Mouse (Mus musculus) stomach, embryonic 15.5 days (tissue): ENCODE results near the gene Usp45. TPM values are rescaled to one million over a fixed set of nuclear protein-coding genes. Genes with fewer than 3 reads are reported as not detected.
"Not testable (repeated sequence)": the region's sequence is repeated elsewhere in the genome, so short reads cannot be mapped to it uniquely, and the experiment has no call there.

Experiments used
- ATAC-seq: fragments of 200-750 bp; cut with Nextera tagmentation; 2 replicates; pipeline ENCODE4 v1.8.0; 2017; ENCODE audit warnings: low read depth, moderate number of reproducible peaks, moderate TSS enrichment; ENCODE audit not compliant: insufficient read depth, low FRiP score
- H3K27ac ChIP-seq: fragments of 300-500 bp; sonication (generic); 2 replicates; pipeline ENCODE4 v1.5.1; 2015; ENCODE audit warnings: mild to moderate bottlenecking, inconsistent platforms
- H3K27me3 ChIP-seq: fragments of 300-500 bp; sonication (generic); replicated peaks from 2 replicates; pipeline ENCODE4 v1.6.1; 2015; ENCODE audit warnings: inconsistent platforms
- H3K36me3 ChIP-seq: fragments of 300-500 bp; sonication (generic); 2 replicates; pipeline ENCODE4 v1.6.1; 2015; ENCODE audit warnings: inconsistent platforms
- H3K4me1 ChIP-seq: fragments of 300-500 bp; sonication (generic); 2 replicates; pipeline ENCODE4 v1.6.1; 2015; ENCODE audit warnings: inconsistent platforms
- H3K4me2 ChIP-seq: fragments of 300-500 bp; sonication (generic); 2 replicates; pipeline ENCODE4 v1.6.1; 2015; ENCODE audit warnings: mild to moderate bottlenecking, inconsistent platforms
- H3K4me3 ChIP-seq: fragments of 300-500 bp; sonication (generic); replicated peaks from 2 replicates; pipeline ENCODE4 v1.5.1; 2015; ENCODE audit warnings: inconsistent platforms
- H3K9ac ChIP-seq: fragments of 300-500 bp; sonication (generic); 2 replicates; pipeline ENCODE4 v1.6.1; 2015; ENCODE audit warnings: inconsistent platforms
- H3K9me3 ChIP-seq: fragments of 300-500 bp; sonication (generic); 2 replicates; pipeline ENCODE4 v1.6.1; 2016; ENCODE audit warnings: inconsistent platforms
- WGBS: fragments of 180-500 bp; shearing (Covaris S2); methylation state at CpG from one replicate; pipeline ENCODE4 v1.1.7; 2015; 5-methylcytosine and 5-hydroxymethylcytosine counted together
- polyA plus RNA-seq: library from polyadenylated mRNA; unstranded; fragments of >200 nt; fragmentation: Nextera tagmentation; extraction: Ambion mirVana; gene quantifications from 2 replicates; pipeline ENCODE4 v1.2.1, GENCODE M21; 2015

Usp45 gene
- 8.6 and 9.2 TPM in 2 replicates for polyA plus RNA-seq

- Histone ChIP-seq H3K4me2 (peak within 1 kb of the TSS; percentile 71), H3K9ac (peak within 1 kb of the TSS; percentile 31; the same call in 1 of the 2 replicates), H3K36me3 (no peaks in the 10 kb centered on the region), H3K4me1 (0 out of 2 replicates have a peak, but pooled peaks cover 3% of the 10 kb centered on the region), H3K27ac (no peak within 1 kb of the TSS), H3K27me3 (no peaks in the 10 kb centered on the region), H3K9me3 (no peaks in the 10 kb centered on the region), H3K4me3 (peak within 1 kb of the TSS; percentile 55)
- ATAC-seq = peak; percentile 80; the same call in 1 of the 2 replicates
- under 1% methylated on average over 17 of the region's 17 CpGs for WGBS
Measured at GRCm38 (mm10) chr4:21766863-21767304, at the start of gene Usp45, which contains the start of gene Tstd3. Gene Usp45 (plus strand): TSS chr4:21767156. Gene Tstd3 (minus strand): TSS chr4:21767212.

DNA sequence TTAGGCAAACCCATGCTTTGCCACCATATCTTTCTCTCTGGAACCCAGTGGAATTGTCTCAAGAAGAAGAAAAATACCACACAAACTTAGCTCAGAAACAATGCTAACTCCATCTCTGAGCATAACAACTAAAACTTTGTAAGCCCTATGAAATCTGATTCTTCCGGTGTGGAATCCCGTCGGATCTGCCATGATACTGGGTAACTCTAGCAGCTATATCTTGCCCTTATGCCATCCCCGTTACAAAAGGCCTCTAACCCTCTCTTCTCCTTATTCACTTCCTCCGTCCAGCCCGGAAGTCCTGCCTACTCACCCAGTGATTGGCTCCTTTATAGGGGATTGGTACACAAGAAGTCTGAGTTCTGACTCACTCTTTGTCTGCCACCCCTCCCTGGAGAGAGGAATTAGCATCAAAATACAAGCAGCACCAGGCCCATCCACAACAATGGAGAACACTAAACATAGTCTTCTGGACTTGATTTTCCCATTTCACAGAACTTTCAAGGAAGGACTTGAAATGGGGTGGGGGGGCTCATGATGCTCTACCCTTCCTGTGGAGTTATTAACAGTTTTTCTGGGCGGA lies 44.1 kb upstream of the Usp45 start:
- ATAC-seq = no peak
- H3K9ac ChIP-seq = no peak overlapping the region
- no peak overlapping the region for H3K4me3 ChIP-seq
- no peak overlapping the region for H3K4me2 ChIP-seq
- no peaks in the 10 kb centered on the region for H3K27me3 ChIP-seq
- 58% methylated on average over 7 of the region's 7 CpGs for WGBS
- H3K27ac ChIP-seq = no peak overlapping the region
- no peaks in the 10 kb centered on the region for H3K9me3 ChIP-seq
- no peaks in the 10 kb centered on the region for H3K36me3 ChIP-seq
- no peaks in the 10 kb centered on the region for H3K4me1 ChIP-seq

- peak overlapping the region; percentile 90 for H3K4me3 ChIP-seq
- under 1% methylated on average over 22 of the region's 22 CpGs for WGBS
- ATAC-seq = no peak
Measured at GRCm38 (mm10) chr4:21726912-21727614, 39.9 kb upstream of the Usp45 start.

GRCm38 (mm10) chr4:21727615-21728165 lies 39.3 kb upstream of the Usp45 start, which contains the start of gene Ccnc:
Gene Ccnc (plus strand): TSS chr4:21727701.
- H3K4me3 ChIP-seq = peak within 1 kb of the TSS; percentile 90
- peaks cover 3% of the 10 kb centered on the region; the same call in 1 of the 2 replicates for H3K4me1 ChIP-seq
- under 1% methylated on average over 37 of the region's 37 CpGs for WGBS
- ATAC-seq = peak; percentile 100
- H3K9me3 ChIP-seq = no peaks in the 10 kb centered on the region
- peak within 1 kb of the TSS; percentile 86 for H3K27ac ChIP-seq
- H3K27me3 ChIP-seq = no peaks in the 10 kb centered on the region
- no peaks in the 10 kb centered on the region for H3K36me3 ChIP-seq
- peak within 1 kb of the TSS; percentile 72 for H3K4me2 ChIP-seq
- peak within 1 kb of the TSS; percentile 48; the same call in 1 of the 2 replicates for H3K9ac ChIP-seq

More at GRCm38 (mm10) chr4:21726912-21727614, 39.9 kb upstream of the Usp45 start:
- Histone ChIP-seq H3K36me3 (no peaks in the 10 kb centered on the region), H3K27me3 (no peaks in the 10 kb centered on the region), H3K27ac (peak overlapping the region; percentile 86), H3K9me3 (no peaks in the 10 kb centered on the region), H3K4me1 (peaks cover 3% of the 10 kb centered on the region; the same call in 1 of the 2 replicates), H3K4me2 (peak overlapping the region; percentile 72), H3K9ac (no peak overlapping the region)

GRCm38 (mm10) chr4:21739169-21739568 lies 27.8 kb upstream of the Usp45 start:
- H3K27me3 ChIP-seq = no peaks in the 10 kb centered on the region
- no peaks in the 10 kb centered on the region for H3K9me3 ChIP-seq
- no peak overlapping the region for H3K4me3 ChIP-seq
- 75% methylated on average over 4 of the region's 4 CpGs for WGBS
- no peak overlapping the region for H3K9ac ChIP-seq
- H3K27ac ChIP-seq = no peak overlapping the region
- no peak overlapping the region for H3K4me2 ChIP-seq
- no peak for ATAC-seq
- H3K4me1 ChIP-seq = no peaks in the 10 kb centered on the region
- 0 out of 2 replicates have a peak, but pooled peaks cover 4% of the 10 kb centered on the region for H3K36me3 ChIP-seq

DNA sequence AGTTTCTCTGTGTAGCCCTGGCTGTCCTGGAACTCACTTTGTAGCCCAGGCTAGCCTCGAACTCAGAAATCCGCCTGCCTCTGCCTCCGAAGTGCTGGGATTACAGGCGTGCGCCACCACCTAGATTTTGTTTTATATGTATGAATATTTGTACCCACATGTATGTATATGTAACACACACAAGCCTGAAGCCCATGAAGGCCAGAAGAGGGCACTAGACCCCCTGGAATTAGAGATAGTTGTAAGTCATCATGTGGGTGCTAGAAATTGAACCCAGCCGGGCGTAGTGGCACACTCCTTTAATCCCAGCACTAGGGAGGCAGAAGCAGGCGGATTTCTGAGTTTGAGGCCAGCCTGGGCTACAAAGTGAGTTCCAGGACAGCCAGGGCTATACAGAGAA lies 22.8 kb upstream of the Usp45 start:
- not testable (repeated sequence) for H3K4me2 ChIP-seq, H3K36me3 ChIP-seq, H3K9me3 ChIP-seq, H3K27me3 ChIP-seq, H3K27ac ChIP-seq, H3K4me3 ChIP-seq, H3K4me1 ChIP-seq, H3K9ac ChIP-seq, ATAC-seq
- 96% methylated on average over 8 of the region's 8 CpGs for WGBS

DNA sequence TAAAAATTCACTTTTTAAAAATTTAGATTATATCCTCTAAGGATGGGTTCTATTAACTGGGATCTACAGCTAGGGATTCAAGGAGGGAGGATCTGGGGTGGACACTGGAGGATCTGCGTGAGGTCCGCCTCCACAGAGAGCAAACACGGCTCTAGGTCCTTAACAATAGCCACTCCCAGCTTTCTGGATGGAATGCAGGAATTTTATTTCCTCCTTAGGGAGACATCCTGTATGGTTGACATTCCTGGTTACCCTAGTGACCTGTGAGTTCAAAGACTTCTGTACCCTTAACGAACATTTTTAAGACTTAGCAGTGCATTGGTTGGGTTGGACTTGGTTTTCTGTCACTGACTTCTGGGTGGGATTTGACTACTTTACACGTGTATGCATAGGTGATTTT lies 21.2 kb upstream of the Usp45 start:
- WGBS = 68% methylated on average over 5 of the region's 5 CpGs
- ATAC-seq = no peak

DNA sequence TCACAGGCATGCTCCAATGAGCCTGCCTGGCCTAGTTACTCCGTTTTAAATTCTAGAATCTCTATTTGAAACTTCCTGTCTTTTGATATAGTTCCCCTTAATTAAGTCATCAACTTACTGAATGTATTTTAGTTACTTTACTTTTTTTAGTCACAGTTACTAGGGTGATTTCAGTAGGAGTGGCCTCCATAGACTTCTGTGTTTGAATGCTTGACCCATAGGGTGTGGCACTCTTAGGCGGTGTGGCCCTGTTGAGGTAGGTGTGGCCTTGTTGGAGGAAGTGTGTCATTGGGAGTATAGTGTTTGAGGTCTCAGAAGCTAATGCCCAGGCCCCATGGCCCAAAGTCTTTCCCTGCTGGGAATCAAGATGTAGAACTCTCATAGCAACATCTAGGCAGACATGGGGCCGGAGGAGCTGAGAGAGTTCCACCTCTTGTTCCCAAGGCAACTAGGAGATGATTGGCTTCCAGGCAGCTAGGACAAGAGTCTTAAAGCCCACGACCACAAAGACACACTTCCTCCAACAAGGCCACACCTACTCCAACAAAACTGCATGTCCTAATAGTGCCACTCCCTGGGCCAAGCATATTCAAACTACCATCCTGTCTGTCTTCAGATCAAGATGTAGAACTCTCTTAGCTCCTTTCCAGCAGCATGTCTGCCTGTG lies 11.7 kb upstream of the Usp45 start:
- no peak overlapping the region for H3K27ac ChIP-seq
- H3K9ac ChIP-seq = no peak overlapping the region
- H3K27me3 ChIP-seq = no peaks in the 10 kb centered on the region
- no peak for ATAC-seq
- H3K36me3 ChIP-seq = no peaks in the 10 kb centered on the region
- H3K4me2 ChIP-seq = no peak overlapping the region
- 63% methylated on average over 4 of the region's 4 CpGs for WGBS
- no peak overlapping the region for H3K4me3 ChIP-seq
- no peaks in the 10 kb centered on the region for H3K9me3 ChIP-seq
- no peaks in the 10 kb centered on the region for H3K4me1 ChIP-seq

More for the DNA sequence above, 21.2 kb upstream of the Usp45 start:
- no peaks in the 10 kb centered on the region; the same call in 1 of the 2 replicates for H3K36me3 ChIP-seq
- no peak overlapping the region for H3K4me2 ChIP-seq
- H3K27ac ChIP-seq = no peak overlapping the region
- no peaks in the 10 kb centered on the region for H3K4me1 ChIP-seq
- no peaks in the 10 kb centered on the region for H3K27me3 ChIP-seq
- no peak overlapping the region for H3K9ac ChIP-seq
- no peak overlapping the region for H3K4me3 ChIP-seq
- H3K9me3 ChIP-seq = no peaks in the 10 kb centered on the region

DNA sequence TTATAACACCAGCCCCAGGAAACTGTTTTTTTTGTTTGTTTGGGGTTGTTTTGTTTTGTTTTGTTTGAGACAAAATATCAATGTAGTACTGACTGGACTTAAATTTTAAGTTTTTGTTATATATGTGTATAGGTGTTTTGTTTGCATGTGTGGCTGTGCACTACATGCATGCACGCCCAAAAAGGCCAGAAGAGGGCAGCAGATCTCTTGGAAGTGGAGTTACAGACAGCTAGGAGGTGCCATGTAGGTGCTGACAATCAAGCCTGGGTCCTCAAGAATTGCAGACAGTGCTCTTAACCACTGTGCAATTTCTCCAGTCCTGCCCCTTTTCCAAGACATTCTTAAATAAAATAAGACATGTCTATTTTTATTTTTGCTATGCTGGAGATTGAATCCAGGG lies 8.1 kb upstream of the Usp45 start:
- Histone ChIP-seq H3K36me3 (no peaks in the 10 kb centered on the region), H3K4me1 (no peaks in the 10 kb centered on the region), H3K4me3 (no peak overlapping the region), H3K9me3 (no peaks in the 10 kb centered on the region), H3K9ac (no peak overlapping the region), H3K4me2 (no peak overlapping the region), H3K27me3 (no peaks in the 10 kb centered on the region), H3K27ac (no peak overlapping the region)
- ATAC-seq = no peak
- WGBS = 38% methylated on average over 1 of the region's 1 CpGs

DNA sequence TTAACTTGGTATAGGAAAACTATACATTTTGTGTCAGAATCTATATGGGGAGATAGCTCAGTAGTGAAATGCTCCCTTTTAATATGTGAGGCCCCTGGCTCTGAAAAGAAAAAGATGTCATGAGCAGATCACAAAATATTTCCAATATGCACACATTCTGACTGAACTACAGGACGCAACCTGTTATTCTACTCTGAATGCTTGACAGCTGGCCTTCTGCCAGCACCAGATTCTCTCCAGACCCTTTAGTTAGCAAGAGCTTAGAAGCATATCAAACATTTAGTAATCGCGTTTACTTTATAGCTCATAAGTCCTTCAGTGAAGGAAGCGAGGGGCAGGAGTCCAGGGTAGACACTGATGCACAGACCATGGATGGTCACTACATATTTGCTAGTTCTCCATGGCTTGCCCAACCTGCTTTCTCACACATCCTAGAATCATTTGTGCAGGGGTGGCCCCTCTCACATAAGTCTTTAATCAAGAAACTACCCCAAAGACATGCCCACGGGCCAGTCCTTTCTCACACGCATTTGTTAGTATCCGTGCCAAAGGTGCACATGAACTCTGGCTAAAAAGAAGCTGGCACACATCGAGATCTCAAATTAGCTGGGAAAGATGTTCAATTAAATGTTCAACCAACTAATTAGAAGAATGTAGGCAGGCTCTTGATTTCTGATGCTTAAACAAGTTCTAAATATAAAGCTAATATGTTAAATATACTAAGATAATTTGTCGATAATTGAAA lies 5.4 kb upstream of the Usp45 start:
- no peaks in the 10 kb centered on the region for H3K27me3 ChIP-seq
- WGBS = 61% methylated on average over 9 of the region's 9 CpGs
- no peaks in the 10 kb centered on the region for H3K36me3 ChIP-seq
- H3K4me2 ChIP-seq = no peak overlapping the region
- no peaks in the 10 kb centered on the region for H3K9me3 ChIP-seq
- ATAC-seq = no peak
- H3K9ac ChIP-seq = no peak overlapping the region
- 0 out of 2 replicates have a peak, but pooled peaks cover 3% of the 10 kb centered on the region for H3K4me1 ChIP-seq
- no peak overlapping the region for H3K27ac ChIP-seq
- H3K4me3 ChIP-seq = no peak overlapping the region

DNA sequence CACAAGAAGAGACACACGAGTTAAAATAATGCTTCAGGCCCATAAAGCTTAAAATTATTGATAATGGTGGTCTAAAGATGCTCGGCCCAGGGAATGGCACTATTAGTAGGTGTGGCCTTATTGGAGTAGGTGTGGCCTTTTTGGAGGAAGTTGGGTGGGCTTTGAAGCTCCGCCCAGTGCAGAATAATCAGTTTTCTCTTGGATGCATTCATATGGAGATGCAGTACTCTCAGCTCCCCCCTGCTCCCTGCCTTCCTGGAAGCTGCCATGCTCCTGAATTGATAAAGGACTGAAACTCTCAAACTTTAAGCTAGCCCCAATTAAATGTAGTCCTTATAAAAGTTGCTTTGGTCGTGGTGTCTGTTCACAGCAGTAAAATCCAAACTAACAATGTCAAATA lies 3.1 kb upstream of the Usp45 start:
- Histone ChIP-seq H3K27me3 (no peaks in the 10 kb centered on the region), H3K9me3 (no peaks in the 10 kb centered on the region), H3K4me3 (no peak overlapping the region), H3K27ac (no peak overlapping the region), H3K36me3 (no peaks in the 10 kb centered on the region), H3K4me1 (0 out of 2 replicates have a peak, but pooled peaks cover 3% of the 10 kb centered on the region), H3K4me2 (no peak overlapping the region), H3K9ac (no peak overlapping the region)
- 70% methylated on average over 4 of the region's 4 CpGs for WGBS
- no peak for ATAC-seq
